Comparison of ENCODE assay signal across 8 mouse cellular contexts in genomic region chr6:125868516-125868915, GRCm38 (mm10).
DNase-seq lines count a peak whose midpoint lies in the region; ATAC-seq lines count a peak whose summit lies in the region.

No protein-coding gene starts in this region.

- no peak overlapping the region for H3K27ac ChIP-seq in midbrain, embryonic 10.5 days (replicated peaks)
- H3K27ac ChIP-seq in midbrain, embryonic 16.5 days (ENCODE audit: low read length) = no peak overlapping the region

- no peak overlapping the region for H3K4me3 ChIP-seq in midbrain, embryonic 10.5 days
- H3K4me3 ChIP-seq in midbrain, embryonic 16.5 days (ENCODE audit: low read depth, low read length) = no peak overlapping the region

- no peaks in the 10 kb centered on the region; the same call in 1 of the 2 replicates for H3K4me1 ChIP-seq in midbrain, embryonic 10.5 days
- H3K4me1 ChIP-seq in midbrain, embryonic 16.5 days (ENCODE audit: control insufficient read depth, insufficient read depth, low read length) = no peaks in the 10 kb centered on the region

- DNase-seq in cerebellum, adult 11-12 months = no peak
- DNase-seq in midbrain, embryonic 10.5 days (ENCODE audit: low spot score) = peak; percentile 18
- peak; percentile 5 for DNase-seq in cerebellum, adult 9-11 months
- peak; percentile 51 to 72 for DNase-seq in kidney, postnatal 25 days
- peak; percentile 4 for DNase-seq in retina, adult 2 months (ENCODE audit: low read depth, low spot score)
- DNase-seq in B cell, adult 2 months = no peak

- H3K9ac ChIP-seq in midbrain, embryonic 16.5 days (ENCODE audit: low read depth, low read length) = no peak overlapping the region

- H3K36me3 ChIP-seq in midbrain, embryonic 10.5 days = no peaks in the 10 kb centered on the region
- no peaks in the 10 kb centered on the region for H3K36me3 ChIP-seq in midbrain, embryonic 16.5 days (ENCODE audit: control insufficient read depth, insufficient read depth, low read length)

- no peaks in the 10 kb centered on the region for H3K27me3 ChIP-seq in midbrain, embryonic 10.5 days (ENCODE audit: low read depth, poor library complexity, severe bottlenecking)
- no peaks in the 10 kb centered on the region for H3K27me3 ChIP-seq in midbrain, embryonic 16.5 days (ENCODE audit: control insufficient read depth, insufficient read depth, low read depth, low read length)

- ATAC-seq in cerebellum, adult (ENCODE audit: insufficient number of reproducible peaks, low FRiP score, low TSS enrichment) = 0 out of 2 replicates have a peak, but pooled peaks have one; percentile 16
- no peak for ATAC-seq in midbrain, embryonic 16.5 days

- 33% methylated on average over 2 of the region's 2 CpGs for WGBS in midbrain, embryonic 10.5 days
- 35% methylated on average over 2 of the region's 2 CpGs for WGBS in midbrain, embryonic 16.5 days

- H3K4me2 ChIP-seq in midbrain, embryonic 16.5 days (ENCODE audit: low read length) = no peak overlapping the region

- no peaks in the 10 kb centered on the region for H3K9me3 ChIP-seq in midbrain, embryonic 10.5 days (replicated peaks)
- H3K9me3 ChIP-seq in midbrain, embryonic 16.5 days (replicated peaks; ENCODE audit: control insufficient read depth, low read length, poor library complexity, severe bottlenecking) = no peaks in the 10 kb centered on the region

Comparison
In these comparisons a context has a peak if more than half of its experiments do, and no peak if none do; other contexts are left out.
1. DNase-seq: peak in midbrain, embryonic 10.5 days (single experiment), cerebellum, adult 9-11 months (single experiment), kidney, postnatal 25 days (2 of 2) and retina, adult 2 months (single experiment); none in cerebellum, adult 11-12 months (single experiment) and B cell, adult 2 months (0 of 2).